Mouse (Mus musculus) brain, adult 2 months (tissue): ENCODE results near the gene Pfpl.

Experiments
- DNase-seq: peaks from one replicate; pipeline ENCODE4 v3.0.0; 2011; ENCODE audit warnings: low read depth, low spot score

Pfpl gene

GRCm38 (mm10) chr19:12464674-12465073 lies 37.0 kb downstream of the Pfpl start:
- DNase-seq: no peak

GRCm38 (mm10) chr19:12465530-12466144 lies 37.9 kb downstream of the Pfpl start:
- no peak for DNase-seq

GRCm38 (mm10) chr19:12466204-12466603 lies 38.5 kb downstream of the Pfpl start:
- DNase-seq: peak; percentile 83

GRCm38 (mm10) chr19:12467436-12467835 lies 39.7 kb downstream of the Pfpl start:
- DNase-seq: peak; percentile 49

GRCm38 (mm10) chr19:12471866-12472265 lies 44.2 kb downstream of the Pfpl start:
- DNase-seq: no peak

- DNase-seq: no peak
Observed at GRCm38 (mm10) chr19:12472381-12472976, 44.8 kb downstream of the Pfpl start.

- no peak for DNase-seq
Observed at GRCm38 (mm10) chr19:12473201-12473641, 45.5 kb downstream of the Pfpl start.

- no peak for DNase-seq
Observed at GRCm38 (mm10) chr19:12473951-12474350, 46.2 kb downstream of the Pfpl start.

GRCm38 (mm10) chr19:12475380-12476250 lies 47.9 kb downstream of the Pfpl start:
- peak; percentile 97 for DNase-seq

GRCm38 (mm10) chr19:12476721-12477270 lies 49.1 kb downstream of the Pfpl start:
- DNase-seq: peak; percentile 61

GRCm38 (mm10) chr19:12478369-12478768 lies 50.7 kb downstream of the Pfpl start:
- DNase-seq: no peak
